Mouse (Mus musculus) kidney, embryonic 14.5 days (tissue): ENCODE data around the gene Adgre5. TPM values are rescaled to one million over a fixed set of nuclear protein-coding genes. Genes with fewer than 3 reads are reported as not detected.

ENCODE experiments used
- ATAC-seq: fragments of 200-750 bp; cut with Nextera tagmentation; 2 replicates; pipeline ENCODE4 v1.8.0; 2017; ENCODE audit warnings: moderate number of reproducible peaks, mild to moderate bottlenecking, moderate TSS enrichment, moderate library complexity; ENCODE audit not compliant: low FRiP score, low TSS enrichment
- H3K27ac ChIP-seq: fragments of 300-500 bp; sonication (generic); 2 replicates; pipeline ENCODE4 v1.5.1; 2014; ENCODE audit warnings: low read depth, mild to moderate bottlenecking, low read length, moderate library complexity, mixed read lengths
- H3K27me3 ChIP-seq: fragments of 300-500 bp; sonication (generic); 2 replicates; pipeline ENCODE4 v1.6.1; 2014; ENCODE audit warnings: mild to moderate bottlenecking, low read length; ENCODE audit not compliant: control insufficient read depth, insufficient read depth
- H3K36me3 ChIP-seq: fragments of 300-500 bp; sonication (generic); 2 replicates; pipeline ENCODE4 v1.6.1; 2014; ENCODE audit warnings: low read length, mixed read lengths; ENCODE audit not compliant: control insufficient read depth, insufficient read depth
- H3K4me1 ChIP-seq: fragments of 300-500 bp; sonication (generic); 2 replicates; pipeline ENCODE4 v1.6.1; 2014; ENCODE audit warnings: low read length, mixed read lengths; ENCODE audit not compliant: control insufficient read depth, insufficient read depth
- H3K4me2 ChIP-seq: fragments of 300-500 bp; sonication (generic); replicated peaks from 2 replicates; pipeline ENCODE4 v1.6.1; 2014; ENCODE audit warnings: low read depth, mild to moderate bottlenecking, low read length
- H3K4me3 ChIP-seq: fragments of 300-500 bp; sonication (generic); 2 replicates; pipeline ENCODE4 v1.5.1; 2014; ENCODE audit warnings: mild to moderate bottlenecking, low read length
- H3K9ac ChIP-seq: fragments of 300-500 bp; sonication (generic); 2 replicates; pipeline ENCODE4 v1.6.1; 2014; ENCODE audit warnings: low read depth, mild to moderate bottlenecking, low read length, moderate library complexity
- H3K9me3 ChIP-seq: fragments of 300-500 bp; sonication (generic); 2 replicates; pipeline ENCODE4 v1.6.1; 2016; ENCODE audit warnings: low read length; ENCODE audit not compliant: control insufficient read depth
- WGBS: fragments of 180-500 bp; shearing (Covaris S2); extraction: QIAGEN DNeasy Blood & Tissue Kit; methylation state at CpG from one replicate; pipeline ENCODE4 v1.1.7; 2014; 5-methylcytosine and 5-hydroxymethylcytosine counted together
- polyA plus RNA-seq: library from polyadenylated mRNA; unstranded; fragments of >200 nt; fragmentation: Nextera tagmentation; extraction: Ambion mirVana; gene quantifications from 2 replicates; pipeline ENCODE4 v1.2.1, GENCODE M21; 2014

The Adgre5 gene
- polyA plus RNA-seq, 1 experiment from 2014 or later = 30.9 TPM

DNA sequence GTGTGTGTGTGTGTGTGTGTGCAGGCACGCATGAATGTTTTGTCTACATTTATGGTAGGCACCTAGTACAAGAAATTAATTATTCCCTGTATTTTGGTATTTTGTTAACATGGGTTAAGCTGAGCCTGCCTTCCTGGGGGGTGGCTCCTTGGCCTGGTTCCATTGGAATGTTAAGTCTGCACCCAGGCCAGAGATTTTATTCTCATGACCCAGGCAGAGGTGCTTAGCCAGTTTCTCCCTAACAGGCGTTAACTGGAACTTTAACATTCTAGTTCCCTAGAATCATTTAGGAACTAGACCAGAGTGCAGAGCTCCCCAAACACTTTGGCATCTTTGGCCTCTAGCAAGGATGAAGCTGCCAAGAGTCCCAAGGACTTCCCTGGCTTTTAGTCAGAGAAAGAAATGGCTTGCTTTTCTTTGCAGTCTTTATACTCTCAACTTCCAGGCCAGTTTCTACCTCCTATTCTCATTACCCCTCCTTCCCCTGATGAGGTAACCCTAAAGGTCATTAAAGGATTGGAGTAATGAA is 18.2 kb upstream of the Adgre5 start:
- H3K9me3 ChIP-seq = no peaks in the 10 kb centered on the region
- no peak overlapping the region for H3K9ac ChIP-seq
- no peaks in the 10 kb centered on the region for H3K4me1 ChIP-seq
- H3K27me3 ChIP-seq = no peaks in the 10 kb centered on the region
- H3K4me3 ChIP-seq = no peak overlapping the region
- no peak for ATAC-seq
- 78% methylated on average over 2 of the region's 2 CpGs for WGBS
- no peak overlapping the region for H3K27ac ChIP-seq
- H3K36me3 ChIP-seq = no peaks in the 10 kb centered on the region
- H3K4me2 ChIP-seq = no peak overlapping the region

GRCm38 (mm10) chr8:83758298-83758697 is 17.2 kb upstream of the Adgre5 start:
- no peak overlapping the region for H3K4me3 ChIP-seq
- H3K4me1 ChIP-seq = no peaks in the 10 kb centered on the region
- H3K36me3 ChIP-seq = no peaks in the 10 kb centered on the region
- no peaks in the 10 kb centered on the region for H3K27me3 ChIP-seq
- no peak overlapping the region for H3K4me2 ChIP-seq
- ATAC-seq = no peak
- no peak overlapping the region for H3K9ac ChIP-seq
- no peaks in the 10 kb centered on the region for H3K9me3 ChIP-seq
- 66% methylated on average over 5 of the region's 5 CpGs for WGBS
- no peak overlapping the region for H3K27ac ChIP-seq

DNA sequence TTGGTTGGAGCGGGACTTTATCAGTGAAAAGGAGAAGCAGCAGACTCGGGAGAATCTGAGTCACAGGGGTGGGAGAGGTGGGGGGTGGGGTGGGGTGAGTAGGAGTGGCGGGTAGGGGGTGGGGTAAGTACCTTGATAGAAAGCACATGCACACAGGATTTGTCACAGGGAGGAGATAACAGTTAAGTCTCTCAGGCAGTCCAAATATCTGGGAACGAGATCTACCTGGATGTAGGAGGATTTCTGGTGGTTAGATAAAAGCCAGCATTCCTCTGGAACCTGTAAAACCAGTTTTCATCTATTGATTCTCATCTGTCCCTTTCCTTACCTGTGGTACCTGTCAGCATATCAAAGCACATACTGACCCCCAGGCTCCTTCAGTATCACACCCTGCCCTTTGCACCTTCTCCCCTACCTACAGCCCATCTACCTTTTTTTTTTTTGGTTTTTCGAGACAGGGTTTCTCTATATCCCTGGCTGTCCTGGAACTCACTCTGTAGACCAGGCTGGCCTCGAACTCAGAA is 16.0 kb upstream of the Adgre5 start:
- no peaks in the 10 kb centered on the region for H3K36me3 ChIP-seq
- no peak overlapping the region for H3K9ac ChIP-seq
- no peaks in the 10 kb centered on the region for H3K9me3 ChIP-seq
- WGBS = 82% methylated on average over 6 of the region's 6 CpGs
- H3K27me3 ChIP-seq = no peaks in the 10 kb centered on the region
- no peak overlapping the region for H3K27ac ChIP-seq
- H3K4me3 ChIP-seq = no peak overlapping the region
- ATAC-seq = no peak
- no peak overlapping the region for H3K4me2 ChIP-seq
- H3K4me1 ChIP-seq = no peaks in the 10 kb centered on the region

DNA sequence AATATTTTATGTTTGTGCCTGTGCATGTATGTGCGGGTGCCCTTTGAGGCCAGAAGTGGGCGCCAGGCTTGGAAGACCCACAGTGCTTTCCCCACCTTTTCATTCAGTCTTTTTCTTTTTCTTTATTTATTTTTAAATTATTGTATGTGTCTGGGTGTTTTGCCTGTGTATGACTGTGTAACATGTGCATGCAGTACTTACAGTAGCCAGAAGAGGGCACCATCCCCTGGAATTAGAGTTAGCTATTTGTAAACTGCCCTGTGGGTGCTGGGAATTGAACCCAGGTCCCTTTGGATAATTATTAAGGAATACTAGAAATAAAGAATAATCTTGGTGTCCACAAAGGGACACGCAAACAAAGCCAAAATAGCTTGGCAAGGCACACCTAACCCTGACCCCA is 15.1 kb upstream of the Adgre5 start:
- H3K27ac ChIP-seq = no peak overlapping the region
- WGBS = 93% methylated on average over 3 of the region's 3 CpGs
- no peak for ATAC-seq

GRCm38 (mm10) chr8:83754149-83754548 is 13.0 kb upstream of the Adgre5 start:
- Histone ChIP-seq H3K36me3 (no peaks in the 10 kb centered on the region), H3K4me3 (no peak overlapping the region), H3K27me3 (no peaks in the 10 kb centered on the region), H3K4me1 (no peaks in the 10 kb centered on the region), H3K9ac (no peak overlapping the region), H3K4me2 (no peak overlapping the region), H3K27ac (no peak overlapping the region), H3K9me3 (no peaks in the 10 kb centered on the region)
- no peak for ATAC-seq
- 49% methylated on average over 2 of the region's 3 CpGs for WGBS

More for the DNA sequence above, 15.1 kb upstream of the Adgre5 start:
- Histone ChIP-seq H3K27me3 (no peaks in the 10 kb centered on the region), H3K4me1 (no peaks in the 10 kb centered on the region), H3K4me3 (no peak overlapping the region), H3K9ac (no peak overlapping the region), H3K9me3 (no peaks in the 10 kb centered on the region), H3K36me3 (no peaks in the 10 kb centered on the region), H3K4me2 (no peak overlapping the region)

DNA sequence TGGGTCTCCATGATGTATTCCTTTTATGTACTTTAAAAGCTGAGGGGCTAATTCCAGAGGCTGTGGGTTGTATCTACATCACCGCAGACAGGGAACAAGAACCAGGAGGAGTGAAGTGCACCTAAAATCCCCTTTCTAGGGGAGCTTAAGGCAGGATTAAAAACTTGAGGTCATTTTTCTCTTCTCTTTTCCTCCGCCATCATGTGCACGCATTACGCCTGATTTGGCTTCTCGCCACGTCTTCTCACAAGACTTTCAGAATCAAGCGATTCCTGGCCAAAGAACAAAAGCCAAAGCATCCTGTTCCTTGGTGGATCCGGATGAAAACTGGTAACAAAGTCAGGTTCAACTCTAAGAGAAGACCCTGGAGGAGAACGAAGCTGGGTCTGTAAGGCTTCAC is 8.1 kb upstream of the Adgre5 start:
- Histone ChIP-seq H3K27me3 (peaks cover 5% of the 10 kb centered on the region), H3K4me3 (no peak overlapping the region), H3K4me1 (no peaks in the 10 kb centered on the region), H3K27ac (no peak overlapping the region), H3K4me2 (no peak overlapping the region), H3K9me3 (no peaks in the 10 kb centered on the region), H3K9ac (no peak overlapping the region), H3K36me3 (no peaks in the 10 kb centered on the region)
- ATAC-seq = no peak
- 85% methylated on average over 9 of the region's 9 CpGs for WGBS

DNA sequence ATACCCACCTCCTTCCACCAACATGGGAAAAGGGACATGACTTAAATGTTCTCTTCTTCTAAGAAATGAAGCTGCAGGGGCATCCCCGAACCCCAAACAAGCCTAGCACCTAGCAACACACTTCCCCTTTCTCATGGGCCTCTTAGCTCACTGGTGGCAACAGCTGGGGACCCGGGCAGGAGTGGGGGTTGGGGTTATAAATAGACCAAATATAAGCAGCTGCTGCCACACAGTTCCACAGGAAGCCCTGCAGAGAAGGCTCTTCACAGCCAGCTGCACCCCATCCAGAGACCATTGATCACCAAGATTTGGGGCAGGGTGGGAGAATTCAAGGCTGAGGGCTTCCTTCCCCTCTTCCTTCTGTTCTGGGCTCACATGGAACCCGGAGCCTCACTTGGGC is 7.6 kb upstream of the Adgre5 start:
- H3K27me3 ChIP-seq = peaks cover 5% of the 10 kb centered on the region
- WGBS = 23% methylated on average over 3 of the region's 3 CpGs
- H3K4me1 ChIP-seq = no peaks in the 10 kb centered on the region
- peak overlapping the region; percentile 65; the same call in 1 of the 2 replicates for H3K27ac ChIP-seq
- no peak overlapping the region for H3K9ac ChIP-seq
- H3K36me3 ChIP-seq = no peaks in the 10 kb centered on the region
- no peak for ATAC-seq
- H3K4me3 ChIP-seq = no peak overlapping the region
- H3K4me2 ChIP-seq = no peak overlapping the region
- no peaks in the 10 kb centered on the region for H3K9me3 ChIP-seq

DNA sequence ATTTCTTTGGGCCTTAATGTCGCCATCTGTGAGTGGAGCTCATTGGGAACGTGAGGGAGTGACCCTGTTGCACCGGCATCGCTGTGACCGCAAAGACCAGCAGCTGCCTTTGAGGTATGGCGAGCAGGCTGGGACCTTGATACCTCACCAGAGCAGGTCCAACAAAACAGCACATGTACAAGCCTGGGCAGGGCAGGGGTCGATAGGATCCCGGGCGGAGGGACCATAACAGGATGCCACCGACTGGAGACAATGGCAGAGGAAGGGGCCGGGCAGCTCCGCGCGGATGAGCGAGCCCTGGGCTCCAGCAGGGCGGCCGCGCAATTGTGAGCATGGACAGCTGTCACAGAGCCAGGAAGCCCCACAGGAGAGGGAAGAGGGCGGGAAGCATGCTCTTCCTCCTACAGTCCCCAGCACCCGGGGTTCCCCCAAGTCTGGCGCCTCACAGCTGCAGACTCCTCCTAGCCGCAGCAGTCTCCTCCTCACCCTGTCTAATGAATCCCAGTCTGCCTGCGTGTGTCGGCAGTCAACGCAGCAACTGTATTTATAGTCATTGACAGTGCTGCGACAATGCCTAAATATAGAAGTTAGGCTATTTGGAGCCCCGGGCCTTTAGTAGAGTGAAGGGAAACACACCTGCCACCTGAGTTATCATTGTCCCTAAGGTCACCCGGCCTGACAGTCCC is 6.7 kb upstream of the Adgre5 start:
- peak; percentile 70 for ATAC-seq
- Histone ChIP-seq H3K36me3 (no peaks in the 10 kb centered on the region), H3K9ac (peak overlapping the region; percentile 44), H3K4me3 (peak overlapping the region; percentile 35), H3K4me2 (peak overlapping the region; percentile 50), H3K27ac (peak overlapping the region; percentile 65), H3K27me3 (peaks cover 5% of the 10 kb centered on the region), H3K9me3 (no peaks in the 10 kb centered on the region), H3K4me1 (no peaks in the 10 kb centered on the region)
- 2% methylated on average over 28 of the region's 28 CpGs for WGBS

DNA sequence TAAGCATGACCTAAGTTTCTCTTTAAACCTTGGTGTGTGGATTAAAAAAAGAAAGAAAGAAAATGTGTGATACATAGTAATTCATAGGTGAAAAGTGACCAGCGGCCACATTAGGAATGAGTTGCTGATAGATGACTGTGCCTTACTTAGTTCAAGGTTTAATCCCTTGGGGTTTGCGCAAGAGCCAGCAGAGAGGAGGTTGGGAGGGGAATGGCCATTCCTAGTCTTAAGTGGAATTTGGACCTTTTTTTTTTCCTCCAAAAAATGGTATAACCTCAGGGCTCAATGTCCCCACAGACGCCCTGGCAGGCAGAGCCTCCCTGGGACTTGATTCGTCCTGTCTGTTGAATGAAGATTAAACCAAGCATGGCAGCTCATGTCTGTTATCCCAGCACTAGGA is 2.9 kb upstream of the Adgre5 start:
- Histone ChIP-seq H3K27me3 (peaks cover 5% of the 10 kb centered on the region), H3K9ac (no peak overlapping the region), H3K27ac (no peak overlapping the region), H3K4me1 (peaks cover 3% of the 10 kb centered on the region; the same call in 1 of the 2 replicates), H3K4me3 (no peak overlapping the region), H3K4me2 (no peak overlapping the region), H3K36me3 (no peaks in the 10 kb centered on the region), H3K9me3 (no peaks in the 10 kb centered on the region)
- no peak for ATAC-seq
- WGBS = 87% methylated on average over 4 of the region's 4 CpGs
